In the genomic region with DNA sequence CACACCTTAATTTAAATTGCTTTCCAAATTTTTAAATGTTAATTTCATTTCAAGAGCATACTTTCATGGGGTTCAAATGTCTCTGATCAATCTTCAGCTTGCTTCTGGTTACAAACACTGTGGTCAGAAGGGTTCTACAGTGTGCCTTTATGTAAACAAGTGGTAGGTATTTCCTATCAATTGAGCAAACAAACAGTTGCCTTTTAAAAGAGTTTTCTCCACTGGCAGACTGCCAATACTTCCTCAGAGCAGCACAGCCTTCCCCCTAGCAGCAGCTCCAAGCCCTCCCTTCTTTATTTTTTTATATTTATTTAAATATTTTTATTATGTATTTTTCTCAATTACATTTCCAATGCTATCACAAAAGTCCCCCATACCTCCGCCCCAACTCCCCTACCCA, we compare ENCODE assay signal across 19 mouse cellular contexts.
DNase-seq lines count a peak whose midpoint lies in the region; ATAC-seq lines count a peak whose summit lies in the region.
"Had no signal": no experiment of that assay in that cellular context is flagged by ENCODE, and none has a peak within 500 bp of the region (broad histone marks: within the 10 kb centered on the region; RNA-seq: fewer than 3 reads in every experiment).

No protein-coding gene starts in this region.

- H3K4me3 ChIP-seq in forebrain, embryonic 16.5 days (replicated peaks; ENCODE audit: low read length): no peak overlapping the region
- no peak overlapping the region for H3K4me3 ChIP-seq in forebrain, embryonic 10.5 days
- no peak overlapping the region for H3K4me3 ChIP-seq in liver, embryonic 11.5 days (ENCODE audit: low read depth, low read length)
- H3K4me3 ChIP-seq in liver, embryonic 12.5 days: no peak overlapping the region
- no peak overlapping the region for H3K4me3 ChIP-seq in intestine, embryonic 16.5 days (ENCODE audit: low read length)
- H3K4me3 ChIP-seq in stomach, embryonic 14.5 days (ENCODE audit: low read depth, low read length): no peak overlapping the region
- H3K4me3 ChIP-seq: forebrain, embryonic 13.5 days; hindbrain, embryonic 10.5 days; limb, embryonic 13.5 days; neural tube, embryonic 12.5 days had no signal

- no peaks in the 10 kb centered on the region for H3K27me3 ChIP-seq in forebrain, embryonic 16.5 days (replicated peaks; ENCODE audit: control insufficient read depth, insufficient read depth, low read length)
- no peaks in the 10 kb centered on the region for H3K27me3 ChIP-seq in forebrain, embryonic 10.5 days (ENCODE audit: poor library complexity, severe bottlenecking)
- H3K27me3 ChIP-seq in liver, embryonic 11.5 days (replicated peaks; ENCODE audit: control insufficient read depth, insufficient read depth, low read length): no peaks in the 10 kb centered on the region
- no peaks in the 10 kb centered on the region for H3K27me3 ChIP-seq in liver, embryonic 12.5 days (replicated peaks)
- H3K27me3 ChIP-seq in intestine, embryonic 16.5 days (replicated peaks; ENCODE audit: control insufficient read depth, insufficient read depth, low read length): no peaks in the 10 kb centered on the region
- H3K27me3 ChIP-seq in stomach, embryonic 14.5 days (ENCODE audit: control insufficient read depth, insufficient read depth, low read length): no peaks in the 10 kb centered on the region
- H3K27me3 ChIP-seq: CH12.LX; forebrain, embryonic 13.5 days; limb, embryonic 13.5 days; neural tube, embryonic 12.5 days had no signal

- no peak for DNase-seq in forebrain, embryonic 10.5 days (ENCODE audit: extremely low spot score, low spot score)
- DNase-seq in liver, embryonic 11.5 days (ENCODE audit: low spot score): no peak
- no peak for DNase-seq in layer of hippocampus, postnatal 36 days
- DNase-seq: adrenal gland, postnatal 14 days; cerebellum, adult 11 months; kidney, adult 9 months; kidney, postnatal 4 days; layer of hippocampus, adult 9-11 months; lung, postnatal 4 days; thymus, postnatal 36 days had no signal

- no peak overlapping the region for H3K27ac ChIP-seq in forebrain, embryonic 16.5 days (ENCODE audit: low read length)
- no peak overlapping the region for H3K27ac ChIP-seq in forebrain, embryonic 10.5 days
- H3K27ac ChIP-seq in liver, embryonic 11.5 days (ENCODE audit: low read depth, low read length): no peak overlapping the region
- no peak overlapping the region for H3K27ac ChIP-seq in liver, embryonic 12.5 days
- H3K27ac ChIP-seq in intestine, embryonic 16.5 days (ENCODE audit: low read length): no peak overlapping the region
- H3K27ac ChIP-seq in stomach, embryonic 14.5 days (ENCODE audit: low read length): no peak overlapping the region
- H3K27ac ChIP-seq: forebrain, embryonic 13.5 days; hindbrain, embryonic 10.5 days; limb, embryonic 13.5 days; neural tube, embryonic 12.5 days had no signal

- ATAC-seq in forebrain, embryonic 16.5 days: 0 out of 2 replicates have a peak, but pooled peaks have one; percentile 28
- 0 out of 2 replicates have a peak, but pooled peaks have one; percentile 65 for ATAC-seq in liver, embryonic 11.5 days (replicated peaks; ENCODE audit: low FRiP score)
- no peak for ATAC-seq in liver, embryonic 12.5 days
- ATAC-seq in intestine, embryonic 16.5 days: peak; percentile 58; the same call in 1 of the 2 replicates
- peak; percentile 74; the same call in 1 of the 2 replicates for ATAC-seq in stomach, embryonic 14.5 days (ENCODE audit: insufficient number of reproducible peaks, insufficient read depth, low FRiP score, low read depth)
- ATAC-seq: forebrain, embryonic 13.5 days had no signal

- H3K9ac ChIP-seq in forebrain, embryonic 16.5 days (replicated peaks; ENCODE audit: low read depth, low read length): no peak overlapping the region
- H3K9ac ChIP-seq in liver, embryonic 11.5 days (ENCODE audit: low read depth, low read length): no peak overlapping the region
- H3K9ac ChIP-seq in liver, embryonic 12.5 days: no peak overlapping the region
- no peak overlapping the region for H3K9ac ChIP-seq in intestine, embryonic 16.5 days (ENCODE audit: low read depth, low read length)
- H3K9ac ChIP-seq in stomach, embryonic 14.5 days (replicated peaks; ENCODE audit: low read depth, low read length): no peak overlapping the region
- H3K9ac ChIP-seq: forebrain, embryonic 13.5 days; limb, embryonic 13.5 days; neural tube, embryonic 12.5 days had no signal

- no peaks in the 10 kb centered on the region for H3K9me3 ChIP-seq in forebrain, embryonic 16.5 days (ENCODE audit: control insufficient read depth, low read length)
- no peaks in the 10 kb centered on the region for H3K9me3 ChIP-seq in forebrain, embryonic 10.5 days
- H3K9me3 ChIP-seq in liver, embryonic 11.5 days (ENCODE audit: control insufficient read depth, low read length): no peaks in the 10 kb centered on the region
- H3K9me3 ChIP-seq in liver, embryonic 12.5 days (replicated peaks): no peaks in the 10 kb centered on the region
- H3K9me3 ChIP-seq in intestine, embryonic 16.5 days (ENCODE audit: control insufficient read depth, low read length): no peaks in the 10 kb centered on the region
- no peaks in the 10 kb centered on the region for H3K9me3 ChIP-seq in stomach, embryonic 14.5 days (ENCODE audit: control insufficient read depth, low read depth, low read length)
- H3K9me3 ChIP-seq: forebrain, embryonic 13.5 days; hindbrain, embryonic 10.5 days; limb, embryonic 13.5 days; neural tube, embryonic 12.5 days had no signal

- no peaks in the 10 kb centered on the region for H3K36me3 ChIP-seq in forebrain, embryonic 16.5 days (ENCODE audit: control insufficient read depth, insufficient read depth)
- H3K36me3 ChIP-seq in forebrain, embryonic 10.5 days (replicated peaks): no peaks in the 10 kb centered on the region
- no peaks in the 10 kb centered on the region for H3K36me3 ChIP-seq in liver, embryonic 11.5 days (ENCODE audit: control insufficient read depth, insufficient read depth, low read length)
- H3K36me3 ChIP-seq in liver, embryonic 12.5 days: no peaks in the 10 kb centered on the region
- no peaks in the 10 kb centered on the region for H3K36me3 ChIP-seq in intestine, embryonic 16.5 days (ENCODE audit: control insufficient read depth, insufficient read depth, low read length)
- H3K36me3 ChIP-seq in stomach, embryonic 14.5 days (ENCODE audit: control insufficient read depth, insufficient read depth, low read length): no peaks in the 10 kb centered on the region
- H3K36me3 ChIP-seq: hindbrain, embryonic 10.5 days; limb, embryonic 13.5 days; neural tube, embryonic 12.5 days had no signal

- H3K4me2 ChIP-seq in forebrain, embryonic 16.5 days (ENCODE audit: low read length): no peak overlapping the region
- no peak overlapping the region for H3K4me2 ChIP-seq in liver, embryonic 11.5 days
- no peak overlapping the region for H3K4me2 ChIP-seq in liver, embryonic 12.5 days
- H3K4me2 ChIP-seq in intestine, embryonic 16.5 days (ENCODE audit: low read depth, low read length): no peak overlapping the region
- no peak overlapping the region for H3K4me2 ChIP-seq in stomach, embryonic 14.5 days (replicated peaks; ENCODE audit: low read depth, low read length)
- H3K4me2 ChIP-seq: forebrain, embryonic 13.5 days; limb, embryonic 13.5 days; neural tube, embryonic 12.5 days had no signal

- no peaks in the 10 kb centered on the region for H3K4me1 ChIP-seq in forebrain, embryonic 16.5 days (replicated peaks; ENCODE audit: control insufficient read depth, insufficient read depth, low read length)
- H3K4me1 ChIP-seq in forebrain, embryonic 10.5 days: no peaks in the 10 kb centered on the region
- H3K4me1 ChIP-seq in liver, embryonic 11.5 days (replicated peaks; ENCODE audit: control insufficient read depth, insufficient read depth, low read length): no peaks in the 10 kb centered on the region
- no peaks in the 10 kb centered on the region for H3K4me1 ChIP-seq in liver, embryonic 12.5 days
- no peaks in the 10 kb centered on the region for H3K4me1 ChIP-seq in intestine, embryonic 16.5 days (ENCODE audit: control insufficient read depth, insufficient read depth, low read length)
- H3K4me1 ChIP-seq in stomach, embryonic 14.5 days (ENCODE audit: control insufficient read depth, insufficient read depth, low read length): no peaks in the 10 kb centered on the region
- H3K4me1 ChIP-seq: forebrain, embryonic 13.5 days; hindbrain, embryonic 10.5 days; limb, embryonic 13.5 days; neural tube, embryonic 12.5 days had no signal

- 100% methylated on average over 1 of the region's 1 CpGs for WGBS in forebrain, embryonic 16.5 days
- WGBS in forebrain, embryonic 10.5 days: 96% methylated on average over 1 of the region's 1 CpGs
- WGBS in liver, embryonic 11.5 days: 97% methylated on average over 1 of the region's 1 CpGs
- WGBS in liver, embryonic 12.5 days (ENCODE audit: insufficient replicate concordance): 82% methylated on average over 1 of the region's 1 CpGs
- WGBS in intestine, embryonic 16.5 days: 90% methylated on average over 1 of the region's 1 CpGs
- 89% methylated on average over 1 of the region's 1 CpGs for WGBS in stomach, embryonic 14.5 days
